Comparison of ENCODE assay signal across 26 mouse cellular contexts in the genomic region with DNA sequence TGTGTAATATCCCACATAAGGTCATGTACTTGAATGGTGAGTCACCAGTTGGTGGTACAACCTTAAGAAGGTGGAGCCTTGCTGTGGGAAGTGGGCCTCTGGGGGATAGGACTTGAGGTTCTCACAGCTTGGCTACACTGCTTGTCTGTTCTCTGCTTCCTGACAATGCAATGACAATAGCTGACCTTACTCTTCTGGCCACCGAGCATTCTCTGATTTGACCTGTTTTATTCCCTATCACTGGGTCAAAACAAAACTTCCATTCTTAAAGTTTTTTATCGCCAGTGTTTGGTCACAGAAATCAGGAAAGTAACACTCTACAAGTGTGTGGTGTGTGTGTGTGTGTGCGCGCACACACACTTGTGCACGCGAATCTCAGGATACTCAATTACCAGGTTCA.
DNase-seq lines count a peak whose midpoint lies in the region; ATAC-seq and TF ChIP-seq lines count a peak whose summit lies in the region.
"Had no signal": no experiment of that assay in that cellular context is flagged by ENCODE, and none has a peak within 500 bp of the region (broad histone marks: within the 10 kb centered on the region; RNA-seq: fewer than 3 reads in every experiment).

No protein-coding gene starts in this region.

- H3K9me3 ChIP-seq in neural tube, embryonic 11.5 days (ENCODE audit: control insufficient read depth, low read length): no peaks in the 10 kb centered on the region
- H3K9me3 ChIP-seq: embryonic facial prominence, embryonic 13.5 days; embryonic facial prominence, embryonic 15.5 days; forebrain, embryonic 12.5 days; G1E had no signal

- TF ChIP-seq EP300 in heart, adult 2 months (IDR thresholded peaks at IDR 0.05; ENCODE audit: insufficient read depth, low read depth, low read length): no peak

- TF ChIP-seq CTCF in heart, adult 2 months (IDR thresholded peaks at IDR 0.05): no peak

- no peak overlapping the region for H3K9ac ChIP-seq in heart, adult 2 months (ENCODE audit: low read depth, low read length)
- H3K9ac ChIP-seq in neural tube, embryonic 11.5 days (ENCODE audit: low read length): no peak overlapping the region
- H3K9ac ChIP-seq: embryonic facial prominence, embryonic 13.5 days; embryonic facial prominence, embryonic 15.5 days; forebrain, embryonic 12.5 days had no signal

- DNase-seq in heart, adult 11 months: peak; percentile 52
- no peak for DNase-seq in heart, adult 2 months
- DNase-seq in neural tube, embryonic 11.5 days (ENCODE audit: low spot score): peak; percentile 4
- no peak for DNase-seq in neural tube, embryonic 10.5 days (ENCODE audit: extremely low spot score, low spot score)
- peak; percentile 3 for DNase-seq in Muller cell, postnatal 12 days (ENCODE audit: inconsistent ontology term)
- DNase-seq: adrenal gland, adult 2 months; adrenal gland, postnatal 10 days; adrenal gland, postnatal 25 days; B cell, adult 2 months; cerebellum, adult 11 months; cerebellum, adult 18-20 months; cerebellum, adult 8-10 months; cerebellum, adult 9-11 months; cerebellum, postnatal 14 days; cerebellum, postnatal 36 days; embryo, embryonic 11 days had no signal

- 74% methylated on average over 6 of the region's 6 CpGs for WGBS in heart, adult 2 months
- 89% methylated on average over 6 of the region's 6 CpGs for WGBS in neural tube, embryonic 11.5 days

- no peak overlapping the region for H3K4me3 ChIP-seq in heart, adult 2 months
- no peak overlapping the region for H3K4me3 ChIP-seq in neural tube, embryonic 11.5 days (ENCODE audit: low read depth, low read length)
- H3K4me3 ChIP-seq: embryonic facial prominence, embryonic 13.5 days; embryonic facial prominence, embryonic 15.5 days; erythroblast, embryonic 14.5 days; forebrain, embryonic 10.5 days; forebrain, embryonic 12.5 days had no signal

- TF ChIP-seq POLR2A in heart, adult 2 months (IDR thresholded peaks at IDR 0.05; ENCODE audit: insufficient read depth, low read depth, low read length): no peak

- no peaks in the 10 kb centered on the region for H3K36me3 ChIP-seq in heart, adult 2 months (ENCODE audit: control insufficient read depth, insufficient read depth, low read length)
- H3K36me3 ChIP-seq in neural tube, embryonic 11.5 days (ENCODE audit: control insufficient read depth, insufficient read depth, low read length): no peaks in the 10 kb centered on the region
- H3K36me3 ChIP-seq: embryonic facial prominence, embryonic 13.5 days; embryonic facial prominence, embryonic 15.5 days; forebrain, embryonic 10.5 days; forebrain, embryonic 12.5 days; G1E had no signal

- H3K27ac ChIP-seq in heart, adult 2 months: no peak overlapping the region
- no peak overlapping the region for H3K27ac ChIP-seq in neural tube, embryonic 11.5 days (ENCODE audit: low read depth, low read length)
- H3K27ac ChIP-seq: embryonic facial prominence, embryonic 13.5 days; embryonic facial prominence, embryonic 15.5 days; forebrain, embryonic 10.5 days; forebrain, embryonic 12.5 days had no signal

- intact Hi-C loops in heart, adult 2 months (cut with DNase I): no loop called here

- no peaks in the 10 kb centered on the region for H3K4me1 ChIP-seq in heart, adult 2 months (ENCODE audit: control insufficient read depth, insufficient read depth, low read length)
- H3K4me1 ChIP-seq in neural tube, embryonic 11.5 days (ENCODE audit: control insufficient read depth, insufficient read depth, low read length): no peaks in the 10 kb centered on the region
- H3K4me1 ChIP-seq: forebrain, embryonic 12.5 days had no signal

- H3K27me3 ChIP-seq in heart, adult 2 months (ENCODE audit: control insufficient read depth, insufficient read depth, low read length): no peaks in the 10 kb centered on the region
- no peaks in the 10 kb centered on the region for H3K27me3 ChIP-seq in neural tube, embryonic 11.5 days (ENCODE audit: control insufficient read depth, insufficient read depth, low read length)
- H3K27me3 ChIP-seq: CH12.LX; embryonic facial prominence, embryonic 15.5 days; forebrain, embryonic 12.5 days had no signal

- H3K4me2 ChIP-seq in neural tube, embryonic 11.5 days (ENCODE audit: low read depth): no peak overlapping the region
- H3K4me2 ChIP-seq: embryonic facial prominence, embryonic 13.5 days; embryonic facial prominence, embryonic 15.5 days; forebrain, embryonic 12.5 days had no signal

- ATAC-seq in neural tube, embryonic 11.5 days (ENCODE audit: insufficient read depth, low FRiP score, low TSS enrichment): no peak
- ATAC-seq: CD4-positive, CD25-positive, alpha-beta regulatory T cell, adult 4 months; forebrain, embryonic 14.5 days; forebrain, embryonic 16.5 days had no signal

- no peaks in the 10 kb centered on the region for H3K79me2 ChIP-seq in heart, adult 2 months (replicated peaks; ENCODE audit: control insufficient read depth, insufficient read depth, low read length)

Comparison
In these comparisons a context has a peak if more than half of its experiments do, and no peak if none do; other contexts are left out.
1. DNase-seq: peak in heart, adult 11 months (single experiment), neural tube, embryonic 11.5 days (single experiment) and Muller cell, postnatal 12 days (single experiment); none in heart, adult 2 months (0 of 2) and neural tube, embryonic 10.5 days (single experiment).